Mouse (Mus musculus) adrenal gland, postnatal 4 days (tissue): ENCODE measurements around the gene Bloc1s4. TPM values are rescaled to one million over a fixed set of nuclear protein-coding genes. Genes with fewer than 3 reads are reported as not detected.

Source experiments
- DNase-seq, 2 experiments: peaks; one replicate each; pipeline ENCODE4 v3.0.0; 2021 to 2022; ENCODE audit warnings: low spot score in 2 of 2, mixed read lengths in 2 of 2
- long read RNA-seq, 2 experiments: library from polyadenylated mRNA; stranded (forward); transcript quantifications; one replicate each; pipeline ENCODE4 v2.0.0; 2021
- total RNA-seq, 2 experiments: library from RNA; stranded (reverse); gene quantifications; 2 replicates each; pipeline ENCODE4 v1.2.3; 2021

The Bloc1s4 gene
- 10 to 100 TPM; 25.7 to 27.5 TPM for total RNA-seq
- long read RNA-seq, experiment 1, transcript Bloc1s4-201 (1 exons, 1,273 nt): major isoform, 52 of 52 reads
- long read RNA-seq, experiment 1, partial matches to known transcripts: 0 of 52 reads
- long read RNA-seq, experiment 1, other reads (novel, unspliced or antisense): 0 of 52 reads
- long read RNA-seq, experiment 2, transcript Bloc1s4-201 (1 exons, 1,273 nt): major isoform, 66 of 66 reads
- long read RNA-seq, experiment 2, partial matches to known transcripts: 0 of 66 reads
- long read RNA-seq, experiment 2, other reads (novel, unspliced or antisense): 0 of 66 reads

GRCm38 (mm10) chr5:36748536-36749061, at the start of gene Bloc1s4:
Gene Bloc1s4 (minus strand): TSS chr5:36748650.
- DNase-seq: peak; percentile 75 to 76

- no peak for DNase-seq
Observed at GRCm38 (mm10) chr5:36797291-36797690, 48.8 kb upstream of the Bloc1s4 start.

GRCm38 (mm10) chr5:36796296-36797014, 48.0 kb upstream of the Bloc1s4 start, which contains the start of gene Mrfap1:
Gene Mrfap1 (minus strand): TSS chr5:36796772.
- peak; percentile 77 to 91 for DNase-seq

GRCm38 (mm10) chr5:36795647-36796295, 47.3 kb upstream of the Bloc1s4 start:
- DNase-seq: peak; percentile 43 to 52

- no peak for DNase-seq
Observed at GRCm38 (mm10) chr5:36791861-36792260, 43.4 kb upstream of the Bloc1s4 start.

- DNase-seq: no peak
Observed at GRCm38 (mm10) chr5:36786052-36786451, 37.6 kb upstream of the Bloc1s4 start.

- no peak for DNase-seq
Observed at GRCm38 (mm10) chr5:36779512-36779911, 31.1 kb upstream of the Bloc1s4 start.

- DNase-seq: no peak
Observed at GRCm38 (mm10) chr5:36778901-36779300, 30.5 kb upstream of the Bloc1s4 start.

- DNase-seq: no peak
Observed at GRCm38 (mm10) chr5:36777186-36777585, 28.7 kb upstream of the Bloc1s4 start.

- peak in 1 of 2 experiments; percentile 34 for DNase-seq
Observed at GRCm38 (mm10) chr5:36776021-36776575, 27.6 kb upstream of the Bloc1s4 start.

- DNase-seq: no peak
Observed at GRCm38 (mm10) chr5:36775317-36775716, 26.9 kb upstream of the Bloc1s4 start.

GRCm38 (mm10) chr5:36772586-36772985, 24.1 kb upstream of the Bloc1s4 start:
- no peak for DNase-seq

GRCm38 (mm10) chr5:36769603-36770002, 21.2 kb upstream of the Bloc1s4 start:
- no peak for DNase-seq

- no peak for DNase-seq
Observed at GRCm38 (mm10) chr5:36766958-36767703, 18.7 kb upstream of the Bloc1s4 start.

- no peak for DNase-seq
Observed at GRCm38 (mm10) chr5:36759848-36760247, 11.4 kb upstream of the Bloc1s4 start.

GRCm38 (mm10) chr5:36757033-36757432, 8.6 kb upstream of the Bloc1s4 start:
- DNase-seq: no peak

- DNase-seq: no peak
Observed at GRCm38 (mm10) chr5:36750119-36751078, 1.9 kb upstream of the Bloc1s4 start.

- DNase-seq: no peak
Observed at GRCm38 (mm10) chr5:36747794-36748535, 485 bp downstream of the Bloc1s4 start.

GRCm38 (mm10) chr5:36747071-36747470, 1.4 kb downstream of the Bloc1s4 start:
- DNase-seq: no peak
